In genomic region chr3:135403211-135403610, GRCm38 (mm10) we compare ENCODE assay signal across 22 mouse cellular contexts. TPM values are rescaled to one million over a fixed set of nuclear protein-coding genes. Genes with fewer than 3 reads are reported as not detected.
DNase-seq lines count a peak whose midpoint lies in the region; ATAC-seq and TF ChIP-seq lines count a peak whose summit lies in the region.
"Had no signal": no experiment of that assay in that cellular context is flagged by ENCODE, and none has a peak within 500 bp of the region (broad histone marks: within the 10 kb centered on the region; RNA-seq: fewer than 3 reads in every experiment).

No protein-coding gene starts in this region.

- no peak for TF ChIP-seq RAD21 in CH12.LX (IDR thresholded peaks at IDR 0.05; ENCODE audit: low read depth, low read length)

- H3K27ac ChIP-seq in CH12.LX (ENCODE audit: insufficient read depth, low read depth), result no peak overlapping the region
- H3K27ac ChIP-seq in thymus, adult 2 months (ENCODE audit: control insufficient read depth, insufficient read depth, low read length), result peak overlapping the region; percentile 94
- H3K27ac ChIP-seq in cerebellum, adult 2 months (ENCODE audit: insufficient read depth, low read length), result no peak overlapping the region
- H3K27ac ChIP-seq in hindbrain, embryonic 13.5 days, result no peak overlapping the region
- H3K27ac ChIP-seq: hindbrain, postnatal 0 days; limb, embryonic 13.5 days; liver, embryonic 14.5 days; stomach, embryonic 15.5 days had no signal

- no peak overlapping the region for H3K4me2 ChIP-seq in CH12.LX (ENCODE audit: insufficient read depth, low read depth, poor library complexity, severe bottlenecking)
- H3K4me2 ChIP-seq in hindbrain, embryonic 13.5 days, result no peak overlapping the region
- H3K4me2 ChIP-seq: limb, embryonic 13.5 days; stomach, embryonic 15.5 days had no signal

- H3K4me1 ChIP-seq in CH12.LX (ENCODE audit: control insufficient read depth in 1 of 2, insufficient read depth in 2 of 2), result peaks cover 2 to 17% of the 10 kb centered on the region in 2 experiments; a peak in 3 of 4 replicates
- peaks cover 14% of the 10 kb centered on the region for H3K4me1 ChIP-seq in thymus, adult 2 months (replicated peaks; ENCODE audit: control insufficient read depth, insufficient read depth, low read length)
- H3K4me1 ChIP-seq in cerebellum, adult 2 months (ENCODE audit: control insufficient read depth, insufficient read depth, low read length), result no peaks in the 10 kb centered on the region
- H3K4me1 ChIP-seq in hindbrain, embryonic 13.5 days (replicated peaks), result peaks cover 12% of the 10 kb centered on the region; the same call in 1 of the 2 replicates
- H3K4me1 ChIP-seq: limb, embryonic 13.5 days; stomach, embryonic 15.5 days had no signal

- 0 out of 2 replicates have a peak, but pooled peaks cover 2% of the 10 kb centered on the region for H3K79me2 ChIP-seq in CH12.LX (replicated peaks; ENCODE audit: control insufficient read depth, extremely low read depth, insufficient read depth, poor library complexity, severe bottlenecking)

- WGBS in thymus, adult 2 months, result 13% methylated on average over 9 of the region's 9 CpGs
- 72% methylated on average over 9 of the region's 9 CpGs for WGBS in cerebellum, adult 2 months
- 82% methylated on average over 9 of the region's 9 CpGs for WGBS in hindbrain, embryonic 13.5 days

- H3K4me3 ChIP-seq in CH12.LX (replicated peaks in 1 of 3; ENCODE audit: low read depth in 2 of 3, low read length in 2 of 3, poor library complexity in 1 of 3), result no peak overlapping the region
- no peak overlapping the region for H3K4me3 ChIP-seq in thymus, adult 2 months (ENCODE audit: control insufficient read depth, insufficient read depth, low read length)
- no peak overlapping the region for H3K4me3 ChIP-seq in cerebellum, adult 2 months (replicated peaks; ENCODE audit: insufficient read depth, low read depth, low read length)
- H3K4me3 ChIP-seq in hindbrain, embryonic 13.5 days, result no peak overlapping the region
- H3K4me3 ChIP-seq: limb, embryonic 13.5 days; stomach, embryonic 15.5 days had no signal

- in situ Hi-C loops in CH12.LX (cut with MboI; ENCODE audit: low pct_ligation_motif_present, low pct_unique_long_range_greater_than_20kb, low sequenced_read_pairs), result loop anchor here (5.0 kb wide), 3 partner anchors 111 to 324 kb away; no protein-coding TSS in a partner anchor

- no peak for ATAC-seq in CD4-positive, CD25-positive, alpha-beta regulatory T cell, adult 4 months
- ATAC-seq in hindbrain, embryonic 13.5 days (ENCODE audit: low FRiP score), result no peak

- H3K36me3 ChIP-seq in CH12.LX (replicated peaks in 1 of 2; ENCODE audit: control insufficient read depth in 1 of 2, insufficient read depth in 1 of 2, low read length in 1 of 2), result peaks cover 14 to 35% of the 10 kb centered on the region in 2 experiments
- 0 out of 2 replicates have a peak, but pooled peaks cover 4% of the 10 kb centered on the region for H3K36me3 ChIP-seq in thymus, adult 2 months (ENCODE audit: control insufficient read depth, insufficient read depth, low read length)
- H3K36me3 ChIP-seq in hindbrain, embryonic 13.5 days, result peaks cover 16% of the 10 kb centered on the region

- dilution Hi-C loops in CH12.LX (cut with MboI; ENCODE audit: extremely low pct_ligation_motif_present, extremely low pct_unique_long_range_greater_than_20kb, low sequenced_read_pairs), result no loop called here

- H3K9me3 ChIP-seq in CH12.LX (replicated peaks; ENCODE audit: low read length), result no peaks in the 10 kb centered on the region
- H3K9me3 ChIP-seq in hindbrain, embryonic 13.5 days, result no peaks in the 10 kb centered on the region
- H3K9me3 ChIP-seq: limb, embryonic 13.5 days; megakaryocyte, embryonic 14.5 days; stomach, embryonic 15.5 days had no signal

- TF ChIP-seq EP300 in CH12.LX (IDR thresholded peaks at IDR 0.05; ENCODE audit: low read length), result no peak

- intact Hi-C loops in heart, postnatal 10 days (cut with DNase I), result loop anchor here (2.0 to 5.0 kb wide), 4 partner anchors 112 to 309 kb away; no protein-coding TSS in a partner anchor

- DNase-seq in heart, adult 11 months, result peak; percentile 55
- no peak for DNase-seq in heart, postnatal 10 days
- DNase-seq in CH12.LX (ENCODE audit: extremely low read depth), result no peak
- peak; percentile 34 for DNase-seq in ZHBTc4 (ENCODE audit: low read depth, low spot score)
- peak; percentile 64 for DNase-seq in thymus, adult 2 months
- no peak for DNase-seq in cerebellum, adult 2 months
- DNase-seq: adrenal gland, adult 8-10 months; cerebellum, adult 18-20 months; heart, postnatal 4 days; kidney, adult 18-20 months; kidney, postnatal 10 days; lung, postnatal 10 days; right cerebral cortex, adult 18-20 months had no signal

- H3K27me3 ChIP-seq in CH12.LX (replicated peaks), result no peaks in the 10 kb centered on the region
- no peaks in the 10 kb centered on the region for H3K27me3 ChIP-seq in thymus, adult 2 months (ENCODE audit: control insufficient read depth, insufficient read depth, low read length)
- H3K27me3 ChIP-seq in cerebellum, adult 2 months (ENCODE audit: control insufficient read depth, insufficient read depth, low read length), result no peaks in the 10 kb centered on the region
- H3K27me3 ChIP-seq in hindbrain, embryonic 13.5 days, result no peaks in the 10 kb centered on the region
- H3K27me3 ChIP-seq: limb, embryonic 13.5 days; stomach, embryonic 15.5 days had no signal

- TF ChIP-seq POLR2A in CH12.LX (IDR thresholded peaks at IDR 0.05; ENCODE audit: low read depth, low read length), result no peak
- no peak for TF ChIP-seq POLR2A in thymus, adult 2 months (IDR thresholded peaks at IDR 0.05; ENCODE audit: control insufficient read depth, extremely low read depth, insufficient read depth, low read length, poor library complexity)
- TF ChIP-seq POLR2A in cerebellum, adult 2 months (IDR thresholded peaks at IDR 0.05; ENCODE audit: borderline replicate concordance, insufficient read depth, low read length), result no peak

- H3K9ac ChIP-seq in CH12.LX (ENCODE audit: insufficient read depth, low read depth), result no peak overlapping the region
- no peak overlapping the region for H3K9ac ChIP-seq in hindbrain, embryonic 13.5 days
- H3K9ac ChIP-seq: limb, embryonic 13.5 days; liver, embryonic 14.5 days; stomach, embryonic 15.5 days had no signal

- no peak for TF ChIP-seq CTCF in CH12.LX (conservative IDR thresholded peaks at IDR 0.05 in 1 of 2, IDR thresholded peaks at IDR 0.05 in 1 of 2; ENCODE audit: low read depth in 2 of 2, low read length in 2 of 2)
- no peak for TF ChIP-seq CTCF in thymus, adult 2 months (IDR thresholded peaks at IDR 0.05; ENCODE audit: borderline replicate concordance, control insufficient read depth, extremely low read depth, insufficient read depth, low read length, poor library complexity)
- TF ChIP-seq CTCF in cerebellum, adult 2 months (IDR thresholded peaks at IDR 0.05; ENCODE audit: borderline replicate concordance, insufficient read depth, low read depth, low read length), result no peak

TF ChIP-seq in CH12.LX, 34 proteins besides CTCF, POLR2A, EP300 and RAD21:
- TF ChIP-seq HCFC1 (IDR thresholded peaks at IDR 0.05; ENCODE audit: low read depth, low read length), result no peak
- TF ChIP-seq CHD2 (IDR thresholded peaks at IDR 0.05; ENCODE audit: low read length), result 0 out of 2 replicates have a peak, but pooled peaks have one; percentile 28
TF ChIP-seq in CH12.LX: peak in this region for 1.

RNA-seq across cellular contexts. Expression of gene Cisd2, which starts 20.5 kb away (rescaled TPM):
- total RNA-seq in heart, postnatal 10 days (2021), result 10 to 100 TPM; 38.5 to 41.7 TPM
- total RNA-seq in CH12.LX (2012; rRNA removed) (36.4 and 39.4 TPM in 2 replicates), CH12.LX (2014; rRNA removed) (62.0 and 70.8 TPM in 2 replicates)
- 58.2 and 65.5 TPM in 2 replicates for polyA plus RNA-seq in CH12.LX (2012; ENCODE audit: insufficient read length, low read depth)
- polyA plus RNA-seq in thymus, adult 2 months (2012; rRNA removed), result 39.3 and 50.4 TPM in 2 replicates
- polyA plus RNA-seq in CD4-positive, CD25-positive, alpha-beta regulatory T cell, adult 4 months (2017; shearing (Covaris generic)), result 10 to 100 TPM; 81.2 to 89.1 TPM
- 48.6 and 51.3 TPM in 2 replicates for polyA plus RNA-seq in cerebellum, adult 2 months (2012; rRNA removed)
- polyA plus RNA-seq in hindbrain, embryonic 13.5 days (2015; fragmentation: Nextera tagmentation; extraction: Ambion mirVana), result 74.1 and 77.0 TPM in 2 replicates

RNA-seq across cellular contexts. Expression of gene Ube2d3, which starts 34.7 kb away (rescaled TPM):
- 100 to 1,000 TPM; 358 to 365 TPM for total RNA-seq in heart, postnatal 10 days (2021)
- total RNA-seq in CH12.LX (2012; rRNA removed) (590 and 839 TPM in 2 replicates), CH12.LX (2014; rRNA removed) (1,791 and 1,803 TPM in 2 replicates)
- 1,178 and 1,222 TPM in 2 replicates for polyA plus RNA-seq in CH12.LX (2012; ENCODE audit: insufficient read length, low read depth)
- polyA plus RNA-seq in thymus, adult 2 months (2012; rRNA removed), result 552 and 608 TPM in 2 replicates
- 100 to 1,000 TPM; 305 to 362 TPM for polyA plus RNA-seq in CD4-positive, CD25-positive, alpha-beta regulatory T cell, adult 4 months (2017; shearing (Covaris generic))
- polyA plus RNA-seq in cerebellum, adult 2 months (2012; rRNA removed), result 181 and 187 TPM in 2 replicates
- polyA plus RNA-seq in hindbrain, embryonic 13.5 days (2015; fragmentation: Nextera tagmentation; extraction: Ambion mirVana), result 399 and 409 TPM in 2 replicates

RNA-seq across cellular contexts. Expression of gene Slc9b1, which starts 55.4 kb away (rescaled TPM):
- under 1 TPM; 0.45 to 0.60 TPM for total RNA-seq in heart, postnatal 10 days (2021)
- total RNA-seq in CH12.LX (2012; rRNA removed) (1.3 and 1.9 TPM in 2 replicates), CH12.LX (2014; rRNA removed) (2.3 and 2.7 TPM in 2 replicates)
- 2.3 and 3.1 TPM in 2 replicates for polyA plus RNA-seq in CH12.LX (2012; ENCODE audit: insufficient read length, low read depth)
- polyA plus RNA-seq in thymus, adult 2 months (2012; rRNA removed), result not detected in 2 replicates
- polyA plus RNA-seq in CD4-positive, CD25-positive, alpha-beta regulatory T cell, adult 4 months (2017; shearing (Covaris generic)), result under 1 TPM in 1 of 2 experiments, not detected in 1; 0.43 TPM
- polyA plus RNA-seq in cerebellum, adult 2 months (2012; rRNA removed), result 0.87 TPM in 1 of 2 replicates, not detected in the other
- 0.12 TPM in 1 of 2 replicates, not detected in the other for polyA plus RNA-seq in hindbrain, embryonic 13.5 days (2015; fragmentation: Nextera tagmentation; extraction: Ambion mirVana)
- total RNA-seq: gastrocnemius, adult 18-20 months; hindbrain, postnatal 0 days had no signal
- polyA plus RNA-seq: hindbrain, postnatal 0 days; spleen, adult 2 months had no signal

Comparison
In these comparisons a context has a peak if more than half of its experiments do, and no peak if none do; other contexts are left out.
1. DNase-seq: peak in heart, adult 11 months (single experiment), ZHBTc4 (single experiment) and thymus, adult 2 months (single experiment); none in heart, postnatal 10 days (0 of 2), CH12.LX (single experiment) and cerebellum, adult 2 months (0 of 2).